Mouse (Mus musculus) forebrain, embryonic 14.5 days (tissue): ENCODE data around the gene Il1rl1. TPM values are rescaled to one million over a fixed set of nuclear protein-coding genes. Genes with fewer than 3 reads are reported as not detected.

Experiments
- ATAC-seq: fragments of 200-750 bp; cut with Nextera tagmentation; 2 replicates; pipeline ENCODE4 v1.8.0; 2017; ENCODE audit warnings: mild to moderate bottlenecking, moderate library complexity
- DNase-seq: peaks from one replicate; pipeline ENCODE4 v3.0.0-alpha.2; 2015; ENCODE audit warnings: low spot score
- H3K27ac ChIP-seq: fragments of 300-500 bp; sonication (generic); 2 replicates; pipeline ENCODE4 v1.5.1; 2014; ENCODE audit warnings: low read depth, mild to moderate bottlenecking, control low read depth, low read length, moderate library complexity
- H3K27me3 ChIP-seq: fragments of 300-500 bp; sonication (generic); replicated peaks from 2 replicates; pipeline ENCODE4 v1.6.1; 2014; ENCODE audit warnings: low read length, control low read depth, mixed read lengths; ENCODE audit not compliant: control insufficient read depth, insufficient read depth
- H3K36me3 ChIP-seq: fragments of 300-500 bp; sonication (generic); 2 replicates; pipeline ENCODE4 v1.6.1; 2014; ENCODE audit warnings: low read length, control low read depth; ENCODE audit not compliant: control insufficient read depth, insufficient read depth
- H3K4me1 ChIP-seq: fragments of 300-500 bp; sonication (generic); 2 replicates; pipeline ENCODE4 v1.6.1; 2014; ENCODE audit warnings: antibody characterized with exemption, low read length, control low read depth; ENCODE audit not compliant: control insufficient read depth, insufficient read depth
- H3K4me2 ChIP-seq: fragments of 300-500 bp; sonication (generic); 2 replicates; pipeline ENCODE4 v1.6.1; 2014; ENCODE audit warnings: mild to moderate bottlenecking, control low read depth, low read length
- H3K4me3 ChIP-seq: fragments of 300-500 bp; sonication (generic); 2 replicates; pipeline ENCODE4 v1.5.1; 2014; ENCODE audit warnings: low read depth, low read length, control low read depth
- H3K9ac ChIP-seq: fragments of 300-500 bp; sonication (generic); 2 replicates; pipeline ENCODE4 v1.6.1; 2014; ENCODE audit warnings: mild to moderate bottlenecking, low read length, control low read depth, moderate library complexity
- H3K9me3 ChIP-seq: fragments of 300-500 bp; sonication (generic); replicated peaks from 2 replicates; pipeline ENCODE4 v1.6.1; 2016; ENCODE audit warnings: low read length, control low read depth, mixed read lengths; ENCODE audit not compliant: control insufficient read depth
- WGBS: fragments of 180-500 bp; shearing (Covaris S2); extraction: QIAGEN DNeasy Blood & Tissue Kit; methylation state at CpG from one replicate; pipeline ENCODE4 v1.1.7; 2014; 5-methylcytosine and 5-hydroxymethylcytosine counted together
- polyA plus RNA-seq: library from polyadenylated mRNA; unstranded; fragments of >200 nt; fragmentation: Nextera tagmentation; extraction: Ambion mirVana; gene quantifications from 2 replicates; pipeline ENCODE4 v1.2.1, GENCODE M21; 2014

Gene Il1rl1
- polyA plus RNA-seq, 1 experiment from 2014 or later = not detected

DNA sequence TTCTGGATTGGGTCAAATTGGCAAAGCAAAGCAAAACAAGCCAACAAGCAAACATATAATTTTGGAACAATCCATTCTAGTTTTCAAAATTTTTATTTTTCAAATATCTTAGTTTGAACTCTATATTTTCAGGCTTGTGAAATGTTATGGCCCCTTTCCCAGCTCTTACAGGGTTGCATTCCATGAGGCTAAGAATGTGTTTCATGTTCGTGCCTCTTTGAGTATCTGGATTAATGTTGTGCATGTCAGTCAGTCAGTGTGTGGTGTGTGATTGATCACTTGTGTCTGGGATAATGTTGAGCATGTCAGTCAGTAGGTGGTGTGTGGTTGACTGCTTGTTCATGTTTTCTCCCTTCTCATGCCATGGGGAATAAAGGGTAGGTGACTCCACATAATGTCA lies 1.5 kb upstream of the Il1rl1 start:
- no peaks in the 10 kb centered on the region for H3K4me1 ChIP-seq
- H3K9ac ChIP-seq = no peak overlapping the region
- H3K4me3 ChIP-seq = no peak overlapping the region
- DNase-seq = no peak
- 83% methylated on average over 1 of the region's 1 CpGs for WGBS
- H3K4me2 ChIP-seq = no peak overlapping the region
- no peaks in the 10 kb centered on the region for H3K9me3 ChIP-seq
- no peak overlapping the region for H3K27ac ChIP-seq
- no peak for ATAC-seq
- no peaks in the 10 kb centered on the region for H3K27me3 ChIP-seq
- H3K36me3 ChIP-seq = no peaks in the 10 kb centered on the region

DNA sequence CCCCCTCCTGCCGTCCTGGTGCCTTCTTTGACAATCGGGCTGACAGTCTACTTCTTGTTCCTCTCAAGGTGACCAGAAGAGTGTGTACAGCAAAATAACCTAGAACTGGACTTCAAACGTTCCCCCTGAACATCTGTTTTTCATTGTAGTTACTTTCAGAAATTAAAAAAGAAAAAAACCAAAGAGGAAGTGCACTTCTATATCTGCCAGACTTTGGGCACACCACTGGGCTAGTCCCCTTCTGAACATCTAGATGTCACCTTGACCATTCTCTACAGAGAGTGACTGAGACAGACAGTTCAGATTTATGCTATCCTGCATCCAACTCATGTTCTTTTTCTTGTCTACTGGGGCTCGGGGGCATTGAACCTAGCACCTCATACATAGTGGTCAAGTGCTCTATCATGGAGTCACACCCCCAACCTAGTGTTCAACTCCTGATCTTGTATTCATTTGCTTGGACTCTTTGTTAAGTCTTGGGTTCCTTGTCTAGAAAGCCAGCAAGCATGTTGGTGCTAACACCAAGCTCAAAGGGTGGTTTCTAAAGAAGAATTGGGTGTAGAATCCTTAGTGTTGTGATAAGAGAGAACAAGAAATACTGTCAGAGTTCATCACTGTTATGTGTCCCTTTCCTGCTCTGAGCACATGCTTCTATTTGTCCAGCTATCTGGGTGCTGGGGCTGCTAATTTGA lies 919 bp downstream of the Il1rl1 start:
- H3K27ac ChIP-seq = no peak overlapping the region
- H3K4me3 ChIP-seq = no peak overlapping the region
- ATAC-seq = no peak
- no peak overlapping the region for H3K9ac ChIP-seq
- H3K4me1 ChIP-seq = no peaks in the 10 kb centered on the region
- H3K9me3 ChIP-seq = no peaks in the 10 kb centered on the region
- 92% methylated on average over 4 of the region's 4 CpGs for WGBS
- no peaks in the 10 kb centered on the region for H3K36me3 ChIP-seq
- no peak for DNase-seq
- no peaks in the 10 kb centered on the region for H3K27me3 ChIP-seq
- no peak overlapping the region for H3K4me2 ChIP-seq

DNA sequence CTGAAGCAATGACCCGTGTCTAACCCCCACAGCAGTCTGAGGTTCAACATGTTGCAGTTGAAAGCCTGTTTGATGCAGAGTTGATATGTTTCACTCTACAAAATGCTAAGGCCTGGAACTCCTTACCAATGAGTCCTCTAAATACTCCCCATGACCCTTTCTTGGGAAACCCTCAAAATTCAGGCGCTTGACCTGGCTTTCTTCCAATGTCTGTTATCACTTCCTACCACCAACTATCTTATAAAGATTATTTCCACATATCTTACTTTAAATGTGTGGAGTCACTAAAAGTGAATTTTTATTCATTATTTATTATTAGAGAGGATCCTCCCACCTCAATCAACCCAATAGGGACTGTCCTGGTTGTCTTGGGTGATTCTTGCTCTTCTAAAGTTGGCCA lies 2.8 kb downstream of the Il1rl1 start:
- ATAC-seq = no peak
- DNase-seq = no peak
- no peak overlapping the region for H3K4me2 ChIP-seq
- H3K4me3 ChIP-seq = no peak overlapping the region
- no peaks in the 10 kb centered on the region for H3K4me1 ChIP-seq
- H3K27me3 ChIP-seq = no peaks in the 10 kb centered on the region
- H3K9me3 ChIP-seq = no peaks in the 10 kb centered on the region
- no peak overlapping the region for H3K27ac ChIP-seq
- WGBS = 93% methylated on average over 2 of the region's 2 CpGs
- H3K9ac ChIP-seq = no peak overlapping the region
- no peaks in the 10 kb centered on the region for H3K36me3 ChIP-seq

DNA sequence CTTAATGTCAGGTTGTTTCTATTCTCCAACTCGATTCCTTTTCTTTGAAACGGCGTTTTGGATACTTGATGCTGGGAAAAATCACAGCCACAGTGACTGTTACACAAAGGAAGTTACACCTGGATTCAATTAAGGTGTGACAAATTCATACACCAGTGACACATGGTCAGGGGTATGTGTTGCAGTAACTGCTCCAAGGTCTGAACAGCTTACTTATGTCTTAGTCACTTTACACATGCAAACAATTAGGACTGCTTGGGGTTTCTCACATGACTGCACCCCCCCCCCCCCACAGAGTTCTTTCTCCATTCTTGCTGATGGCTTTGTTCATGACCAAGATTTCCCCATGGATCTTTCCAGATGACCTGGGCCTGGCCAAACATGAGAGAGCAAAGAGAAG lies 6.6 kb downstream of the Il1rl1 start:
- Histone ChIP-seq H3K4me1 (no peaks in the 10 kb centered on the region), H3K36me3 (no peaks in the 10 kb centered on the region), H3K9ac (no peak overlapping the region), H3K27ac (no peak overlapping the region), H3K4me3 (no peak overlapping the region), H3K4me2 (no peak overlapping the region), H3K27me3 (no peaks in the 10 kb centered on the region), H3K9me3 (no peaks in the 10 kb centered on the region)
- ATAC-seq (no peak), DNase-seq (no peak)
- WGBS = 94% methylated on average over 3 of the region's 3 CpGs

DNA sequence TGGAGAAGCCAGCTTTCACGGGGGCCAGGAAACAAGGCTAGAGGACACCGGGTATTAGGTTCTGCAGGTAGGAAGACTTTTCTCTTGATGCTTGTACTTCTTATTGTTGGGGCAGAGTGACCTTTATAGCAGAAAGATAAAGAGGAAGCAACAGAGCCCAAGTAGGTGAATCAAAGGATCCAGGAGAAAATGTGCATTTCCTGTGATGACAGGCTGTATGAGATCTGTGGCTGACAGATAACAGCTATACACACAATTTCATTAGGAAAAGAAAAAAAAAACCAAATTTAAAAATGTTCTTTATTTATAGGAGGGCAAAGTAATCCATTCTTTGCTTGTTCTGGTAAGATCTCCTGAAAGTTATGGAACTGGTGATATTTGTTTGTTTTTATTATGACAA lies 8.0 kb downstream of the Il1rl1 start:
- H3K27me3 ChIP-seq = no peaks in the 10 kb centered on the region
- no peaks in the 10 kb centered on the region for H3K4me1 ChIP-seq
- H3K4me3 ChIP-seq = no peak overlapping the region
- WGBS = 92% methylated on average over 2 of the region's 2 CpGs
- H3K9me3 ChIP-seq = no peaks in the 10 kb centered on the region
- DNase-seq (no peak), ATAC-seq (no peak)
- H3K9ac ChIP-seq = no peak overlapping the region
- H3K4me2 ChIP-seq = no peak overlapping the region
- no peaks in the 10 kb centered on the region for H3K36me3 ChIP-seq
- H3K27ac ChIP-seq = no peak overlapping the region

DNA sequence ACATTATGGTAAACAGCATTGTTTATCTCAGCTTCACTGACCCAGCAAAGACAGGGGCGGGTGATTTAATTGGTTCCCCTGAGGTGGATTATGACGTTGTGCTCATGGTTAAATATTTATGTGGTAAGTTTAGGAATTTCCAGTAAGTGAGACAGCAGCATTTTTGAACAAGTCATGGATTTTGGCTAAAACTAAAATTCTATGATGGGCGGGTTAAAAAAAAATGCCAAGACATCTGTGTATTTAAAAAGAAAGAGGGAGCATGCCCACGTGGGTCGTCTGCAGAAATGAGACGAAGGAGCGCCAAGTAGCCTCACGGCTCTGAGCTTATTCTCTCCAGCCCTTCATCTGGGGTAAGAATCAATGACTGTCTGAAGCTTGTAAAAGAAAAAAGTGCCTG lies 10.1 kb downstream of the Il1rl1 start:
- 73% methylated on average over 8 of the region's 8 CpGs for WGBS
- ATAC-seq (no peak), DNase-seq (no peak)
- Histone ChIP-seq H3K9me3 (no peaks in the 10 kb centered on the region), H3K4me3 (no peak overlapping the region), H3K4me1 (no peaks in the 10 kb centered on the region), H3K4me2 (no peak overlapping the region), H3K27me3 (no peaks in the 10 kb centered on the region), H3K36me3 (no peaks in the 10 kb centered on the region), H3K27ac (no peak overlapping the region), H3K9ac (no peak overlapping the region)

DNA sequence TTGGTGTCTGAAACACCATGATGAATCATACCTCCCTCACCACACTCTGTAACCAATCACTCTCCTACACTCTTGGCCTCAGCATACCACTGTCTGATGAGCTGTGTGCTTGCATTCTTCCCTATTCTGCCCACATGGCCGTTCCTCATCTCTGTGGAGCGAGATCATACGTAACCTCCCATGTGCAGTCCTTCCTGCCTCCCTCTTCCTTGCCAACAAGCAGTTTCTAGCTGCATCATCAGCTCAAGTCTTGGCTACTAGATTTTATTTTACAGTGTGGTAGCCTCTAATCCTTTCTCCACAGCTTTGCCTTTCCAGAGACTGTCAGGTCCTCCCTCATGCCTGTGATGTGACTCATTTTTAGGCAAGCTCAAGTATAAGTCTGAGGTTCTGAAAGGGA lies 15.4 kb downstream of the Il1rl1 start:
- Histone ChIP-seq H3K27ac (no peak overlapping the region), H3K4me2 (no peak overlapping the region), H3K36me3 (no peaks in the 10 kb centered on the region), H3K4me1 (no peaks in the 10 kb centered on the region), H3K9me3 (no peaks in the 10 kb centered on the region), H3K9ac (no peak overlapping the region), H3K4me3 (no peak overlapping the region), H3K27me3 (no peaks in the 10 kb centered on the region)
- no peak for ATAC-seq
- no peak for DNase-seq
- 88% methylated on average over 3 of the region's 3 CpGs for WGBS

DNA sequence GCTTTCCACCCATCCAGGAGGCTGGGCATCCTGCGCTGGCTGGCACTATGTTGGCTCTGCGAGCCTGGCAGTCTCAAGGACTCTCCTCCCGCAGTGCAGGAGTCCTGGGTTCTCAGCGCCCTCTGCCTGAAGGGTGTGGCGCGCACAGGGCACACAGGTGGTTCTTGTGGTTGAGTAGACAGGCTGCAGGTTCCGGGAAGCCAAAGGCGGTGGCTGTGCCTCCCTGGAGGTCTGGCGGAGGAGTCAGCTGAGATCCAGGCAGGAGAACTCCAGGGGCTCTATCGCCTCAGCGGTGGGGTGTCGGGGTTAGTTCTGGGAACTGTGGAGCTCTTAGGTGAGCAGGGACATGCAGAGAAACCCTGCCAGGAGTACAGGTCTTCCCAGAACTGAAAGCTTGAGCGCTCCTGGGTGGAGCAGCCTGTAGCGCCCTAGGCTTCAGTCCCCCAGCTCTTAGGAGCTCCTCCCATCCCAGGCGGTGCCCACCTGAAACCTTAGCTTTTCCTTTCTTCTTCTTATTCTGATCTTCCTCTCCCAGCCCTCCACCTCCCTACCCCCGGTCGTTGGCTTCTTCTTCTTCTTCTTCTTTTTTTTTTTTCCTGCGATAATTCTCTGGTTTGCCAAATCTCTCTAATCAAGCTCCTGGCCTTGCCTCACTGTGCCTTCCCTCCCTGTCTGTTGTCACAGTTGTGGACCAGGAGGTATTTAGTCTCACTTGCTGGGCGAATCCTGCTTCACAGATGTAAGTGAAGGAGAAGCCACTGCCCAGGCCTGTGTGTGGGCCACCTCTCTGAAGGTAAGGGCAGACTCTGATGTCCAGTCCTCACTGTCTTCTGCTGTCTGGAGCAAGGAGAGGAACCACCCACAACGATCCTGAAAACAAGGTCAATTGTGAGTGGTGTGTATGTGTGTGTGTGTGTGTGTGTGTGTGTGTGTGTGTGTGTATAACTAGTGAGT lies 36.4 kb downstream of the Il1rl1 start, which contains the start of gene Il18r1:
Il18r1 (plus strand) TSS at position 76 of the 954 bp plus-strand sequence.
- Histone ChIP-seq H3K4me1 (no peaks in the 10 kb centered on the region), H3K9ac (no peak within 1 kb of the TSS), H3K4me2 (no peak within 1 kb of the TSS), H3K4me3 (no peak within 1 kb of the TSS), H3K27me3 (no peaks in the 10 kb centered on the region), H3K36me3 (no peaks in the 10 kb centered on the region), H3K9me3 (no peaks in the 10 kb centered on the region), H3K27ac (no peak within 1 kb of the TSS)
- DNase-seq = no peak
- ATAC-seq = no peak
- WGBS = 49% methylated on average over 20 of the region's 20 CpGs

DNA sequence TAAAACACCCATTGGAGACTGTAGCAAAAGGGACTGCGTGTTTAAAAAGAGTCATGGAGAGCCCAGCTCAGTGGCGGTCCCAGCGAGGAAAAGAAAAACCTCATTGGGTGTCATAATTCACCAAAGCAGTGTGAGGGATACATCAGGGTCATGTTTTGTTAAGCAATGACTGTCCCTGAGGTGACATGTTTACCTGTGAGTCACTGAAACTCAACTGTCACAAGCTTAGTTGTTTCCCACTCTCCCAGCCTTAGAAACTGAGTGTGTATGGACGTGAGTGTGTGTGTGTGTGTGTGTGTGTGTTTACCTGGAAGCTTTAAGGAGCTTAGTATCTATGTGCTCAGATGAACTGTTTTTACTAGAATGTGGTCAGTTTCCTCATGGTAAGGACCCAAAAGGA lies 37.9 kb downstream of the Il1rl1 start:
- Histone ChIP-seq H3K9ac (no peak overlapping the region), H3K9me3 (no peaks in the 10 kb centered on the region), H3K27ac (no peak overlapping the region), H3K27me3 (no peaks in the 10 kb centered on the region), H3K36me3 (no peaks in the 10 kb centered on the region), H3K4me2 (no peak overlapping the region), H3K4me3 (no peak overlapping the region), H3K4me1 (no peaks in the 10 kb centered on the region)
- ATAC-seq (no peak), DNase-seq (no peak)
- 89% methylated on average over 4 of the region's 4 CpGs for WGBS
